Mouse (Mus musculus) layer of hippocampus, adult 2 months (tissue): ENCODE data around the gene Rpl3l. TPM values are rescaled to one million over a fixed set of nuclear protein-coding genes. Genes with fewer than 3 reads are reported as not detected.

Experiments used
- DNase-seq, 2 experiments: peaks; one replicate each; pipeline ENCODE4 v3.0.0; 2022; ENCODE audit warnings: low spot score in 2 of 2
- H3K27ac ChIP-seq: fragments of 200-600 bp; 2 replicates; pipeline ENCODE4 v1.8.1; 2022
- H3K4me3 ChIP-seq: fragments of 200-600 bp; 2 replicates; pipeline ENCODE4 v1.8.1; 2022; ENCODE audit warnings: mild to moderate bottlenecking
- CTCF ChIP-seq: fragments of 200-600 bp; conservative IDR thresholded peaks from 2 replicates; pipeline ENCODE4 v1.8.1; 2022; ENCODE audit warnings: antibody characterized with exemption, mild to moderate bottlenecking, moderate library complexity
- total RNA-seq, 2 experiments: library from RNA; stranded (reverse); gene quantifications; 2 replicates each; pipeline ENCODE4 v1.2.3; 2021

The Rpl3l gene
- total RNA-seq, 2 experiments from 2014 or later, result 0.38 to 0.61 TPM

GRCm38 (mm10) chr17:24737135-24737810 lies 9.7 kb downstream of the Rpl3l start:
- Histone ChIP-seq H3K4me3 (peak overlapping the region; percentile 86), H3K27ac (peak overlapping the region; percentile 82; the same call in 1 of the 2 replicates)
- TF ChIP-seq CTCF, result no peak
- DNase-seq, result no peak

- no peak for DNase-seq
- Histone ChIP-seq H3K27ac (no peak overlapping the region), H3K4me3 (no peak overlapping the region)
- no peak for TF ChIP-seq CTCF
Observed at GRCm38 (mm10) chr17:24738238-24738637, 10.6 kb downstream of the Rpl3l start.

- Histone ChIP-seq H3K27ac (no peak overlapping the region), H3K4me3 (no peak overlapping the region)
- DNase-seq, result no peak
- no peak for TF ChIP-seq CTCF
Observed at GRCm38 (mm10) chr17:24739926-24740325, 12.3 kb downstream of the Rpl3l start.

GRCm38 (mm10) chr17:24742307-24742706 lies 14.7 kb downstream of the Rpl3l start:
- Histone ChIP-seq H3K4me3 (no peak overlapping the region), H3K27ac (peak overlapping the region; percentile 18; the same call in 1 of the 2 replicates)
- DNase-seq, result no peak
- TF ChIP-seq CTCF, result no peak

GRCm38 (mm10) chr17:24743896-24744295 lies 16.3 kb downstream of the Rpl3l start:
- DNase-seq, result no peak
- TF ChIP-seq CTCF, result no peak
- no peak overlapping the region for H3K4me3 ChIP-seq

GRCm38 (mm10) chr17:24744381-24744780 lies 16.8 kb downstream of the Rpl3l start:
- no peak overlapping the region for H3K27ac ChIP-seq
- DNase-seq, result no peak
- TF ChIP-seq CTCF, result no peak
- H3K4me3 ChIP-seq, result no peak overlapping the region

More at GRCm38 (mm10) chr17:24743896-24744295, 16.3 kb downstream of the Rpl3l start:
- H3K27ac ChIP-seq, result no peak overlapping the region

GRCm38 (mm10) chr17:24745526-24746497 lies 18.2 kb downstream of the Rpl3l start:
- peak; percentile 95 for TF ChIP-seq CTCF
- no peak overlapping the region for H3K4me3 ChIP-seq
- DNase-seq, result peak; percentile 85 to 86
- no peak overlapping the region for H3K27ac ChIP-seq

GRCm38 (mm10) chr17:24746986-24747385 lies 19.4 kb downstream of the Rpl3l start:
- DNase-seq, result no peak
- Histone ChIP-seq H3K4me3 (no peak overlapping the region), H3K27ac (no peak overlapping the region)
- TF ChIP-seq CTCF, result no peak

GRCm38 (mm10) chr17:24751528-24751927 lies 23.9 kb downstream of the Rpl3l start:
- Histone ChIP-seq H3K4me3 (no peak overlapping the region), H3K27ac (no peak overlapping the region)
- DNase-seq, result no peak
- TF ChIP-seq CTCF, result no peak

GRCm38 (mm10) chr17:24752415-24753394 lies 25.1 kb downstream of the Rpl3l start, which contains the start of gene Hs3st6:
Hs3st6 (plus strand) TSS chr17:24752988.
- no peak for TF ChIP-seq CTCF
- peak within 1 kb of the TSS; percentile 51 for H3K4me3 ChIP-seq
- no peak within 1 kb of the TSS for H3K27ac ChIP-seq
- DNase-seq, result no peak

- Histone ChIP-seq H3K27ac (no peak overlapping the region), H3K4me3 (no peak overlapping the region)
- no peak for TF ChIP-seq CTCF
- no peak for DNase-seq
Observed at GRCm38 (mm10) chr17:24757394-24757793, 29.8 kb downstream of the Rpl3l start.

GRCm38 (mm10) chr17:24761121-24761520 lies 33.5 kb downstream of the Rpl3l start:
- H3K27ac ChIP-seq, result no peak overlapping the region
- no peak for TF ChIP-seq CTCF
- DNase-seq, result no peak
- no peak overlapping the region for H3K4me3 ChIP-seq
